Mouse (Mus musculus): ENCODE measurements around the gene Lpar2. TPM values are rescaled to one million over a fixed set of nuclear protein-coding genes. Genes with fewer than 3 reads are reported as not detected.

Lpar2 gene
- total RNA-seq, 2 experiments from 2014 or later = 0.74 to 1.0 TPM

DNA sequence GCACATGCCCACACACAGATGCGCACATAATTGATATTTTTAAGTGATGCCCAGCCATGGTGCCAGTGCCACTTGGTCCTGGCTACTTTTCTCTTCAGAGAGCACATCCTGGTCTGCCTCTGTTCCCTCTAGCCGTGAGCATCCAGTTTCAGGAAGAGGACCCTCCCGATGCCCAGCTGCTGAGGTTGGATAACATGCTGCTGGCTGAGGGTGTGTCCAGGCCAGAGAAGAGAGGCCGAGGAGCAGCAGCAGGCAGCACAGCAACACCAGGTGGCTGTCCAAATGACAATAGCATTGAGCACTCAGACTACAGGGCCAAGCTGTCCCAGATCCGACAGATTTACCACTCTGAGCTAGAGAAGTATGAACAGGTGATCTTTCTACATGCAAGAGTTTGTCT, 42.0 kb downstream of the Lpar2 start:
- no peak for DNase-seq (ENCODE audit: low spot score in 2 of 2)

GRCm38 (mm10) chr8:69867696-69868326, 45.6 kb downstream of the Lpar2 start:
- DNase-seq (ENCODE audit: low spot score in 2 of 2) = no peak

DNA sequence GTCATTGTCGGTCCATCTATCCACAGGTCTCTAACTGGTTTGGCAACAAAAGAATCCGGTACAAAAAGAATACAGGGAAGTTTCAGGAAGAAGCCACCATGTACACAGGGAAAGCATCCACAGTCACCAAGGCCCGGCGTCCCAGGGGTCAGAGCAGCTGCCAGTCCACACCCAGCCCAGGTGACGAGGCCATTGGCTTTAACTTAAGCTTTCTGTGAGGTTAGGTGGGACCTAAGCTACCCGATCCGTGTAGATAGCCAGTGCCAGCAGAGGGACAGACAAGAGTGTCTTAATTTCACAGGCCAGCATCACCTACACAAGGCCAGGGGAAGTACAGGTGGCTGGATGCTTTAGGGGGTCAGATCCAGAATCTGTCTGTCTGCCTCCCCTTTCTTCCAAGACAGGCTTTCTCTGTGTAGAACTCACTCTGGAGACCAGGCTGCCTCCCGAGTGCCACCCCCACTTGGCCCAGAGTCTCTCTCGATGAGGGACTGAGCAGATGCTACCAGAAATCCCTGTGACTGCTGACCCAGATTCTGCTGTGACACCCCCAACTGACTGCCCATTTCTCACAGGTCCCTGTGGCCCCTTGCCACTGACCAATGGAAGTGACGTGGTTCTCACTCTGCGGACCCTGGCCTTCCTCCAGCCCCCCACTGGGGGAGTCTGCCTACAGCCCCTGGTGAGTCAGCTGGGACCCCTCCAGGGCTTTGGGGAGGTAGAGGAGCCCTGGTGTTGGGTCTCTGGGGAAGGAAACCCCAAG, 48.0 kb downstream of the Lpar2 start:
- DNase-seq (ENCODE audit: low spot score in 2 of 2) = no peak

- no peak for DNase-seq (ENCODE audit: low spot score in 2 of 2)
Observed at GRCm38 (mm10) chr8:69870907-69871306, 48.7 kb downstream of the Lpar2 start.

GRCm38 (mm10) chr8:69874155-69874554, 51.9 kb downstream of the Lpar2 start:
- peak; percentile 67 to 68 for DNase-seq (ENCODE audit: low spot score in 2 of 2)

GRCm38 (mm10) chr8:69874654-69875053, 52.4 kb downstream of the Lpar2 start:
- DNase-seq (ENCODE audit: low spot score in 2 of 2) = no peak

GRCm38 (mm10) chr8:69876097-69876496, 53.9 kb downstream of the Lpar2 start:
- DNase-seq (ENCODE audit: low spot score in 2 of 2) = no peak

GRCm38 (mm10) chr8:69876967-69877366, 54.7 kb downstream of the Lpar2 start:
- no peak for DNase-seq (ENCODE audit: low spot score in 2 of 2)

GRCm38 (mm10) chr8:69877396-69877795, 55.2 kb downstream of the Lpar2 start:
- no peak for DNase-seq (ENCODE audit: low spot score in 2 of 2)

DNA sequence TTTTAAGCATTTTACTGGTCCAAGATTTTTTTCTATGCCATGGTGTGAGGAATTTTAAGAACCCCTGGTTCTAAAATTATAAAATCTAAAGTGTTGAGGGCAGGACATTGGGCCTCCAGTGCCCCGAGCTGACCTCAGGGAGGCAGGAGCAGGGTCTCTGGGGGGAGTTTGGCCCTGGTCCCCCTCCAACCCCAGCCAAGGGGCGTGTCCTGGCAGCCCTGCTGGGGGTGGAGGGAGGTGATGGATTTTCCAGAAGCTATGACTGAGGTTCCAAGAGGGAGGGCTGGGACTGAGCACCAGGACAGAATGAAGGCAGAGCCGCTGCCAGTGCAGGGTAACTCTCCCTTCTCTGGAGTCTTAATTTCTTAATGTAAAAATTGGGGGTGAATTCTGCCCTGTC, 55.8 kb downstream of the Lpar2 start:
- no peak for DNase-seq (ENCODE audit: low spot score in 2 of 2)

GRCm38 (mm10) chr8:69879678-69880077, 57.4 kb downstream of the Lpar2 start:
- no peak for DNase-seq (ENCODE audit: low spot score in 2 of 2)

Other genes starting within 250 kb of the Lpar2 start
- gene Zfp868, start 196.9 kb upstream of the Lpar2 start, total RNA-seq (2021) = 10 to 100 TPM; 16.6 to 19.4 TPM
- 1 to 10 TPM; 3.6 to 4.1 TPM for gene Zfp964, start 167.9 kb upstream of the Lpar2 start, total RNA-seq (2021)
- gene Zfp869, start 111.7 kb upstream of the Lpar2 start, total RNA-seq (2021) = 10 to 100 TPM; 14.8 to 16.3 TPM
- 1 to 10 TPM; 4.1 to 5.2 TPM for gene Zfp963, start 72.5 kb upstream of the Lpar2 start, total RNA-seq (2021)
- gene Gm20422, start 47.5 kb upstream of the Lpar2 start, total RNA-seq (2021) = 1 to 10 TPM in 1 of 2 experiments, under 1 TPM in 1; 0.81 to 1.8 TPM
- 10 to 100 TPM; 44.3 to 44.5 TPM for gene Atp13a1, start 31.3 kb upstream of the Lpar2 start, total RNA-seq (2021)
- 10 to 100 TPM; 29.8 to 30.4 TPM for gene Zfp866, start 31.3 kb upstream of the Lpar2 start, total RNA-seq (2021)
- gene Gmip, start 13.8 kb upstream of the Lpar2 start, total RNA-seq (2021) = 10 to 100 TPM; 19.2 to 20.5 TPM
- gene Pbx4, start 10.1 kb downstream of the Lpar2 start, total RNA-seq (2021) = 10 to 100 TPM; 17.1 to 19.7 TPM
- 1 to 10 TPM; 1.6 to 2.4 TPM for gene Cilp2, start 65.3 kb downstream of the Lpar2 start, total RNA-seq (2021)
- gene Tssk6, start 79.8 kb downstream of the Lpar2 start, total RNA-seq (2021) = under 1 TPM; 0.25 to 0.48 TPM
- 100 to 1,000 TPM; 152 to 159 TPM for gene Ndufa13, start 80.1 kb downstream of the Lpar2 start, total RNA-seq (2021)
- gene Yjefn3, start 80.3 kb downstream of the Lpar2 start, total RNA-seq (2021) = 10 to 100 TPM; 19.8 to 24.6 TPM
- gene Gatad2a, start 174.0 kb downstream of the Lpar2 start, total RNA-seq (2021) = 10 to 100 TPM; 30.7 to 38.7 TPM
- 10 to 100 TPM; 81.4 to 85.3 TPM for gene Mau2, start 220.3 kb downstream of the Lpar2 start, total RNA-seq (2021)
- gene Sugp1, start 220.4 kb downstream of the Lpar2 start, total RNA-seq (2021) = 10 to 100 TPM; 50.5 to 57.3 TPM

Measured in layer of hippocampus, postnatal 14 days (tissue).